Mouse (Mus musculus): Measurements from ENCODE around the gene Snap29.

Gene Snap29

GRCm38 (mm10) chr16:17405736-17406443, at the start of gene Snap29, which contains the start of gene Pi4ka:
TSS of gene Snap29 (plus strand) at chr16:17405986.
TSS of gene Pi4ka (minus strand) at chr16:17406314.
- DNase-seq (ENCODE audit: low spot score in 2 of 2) = peak; percentile 99

DNA sequence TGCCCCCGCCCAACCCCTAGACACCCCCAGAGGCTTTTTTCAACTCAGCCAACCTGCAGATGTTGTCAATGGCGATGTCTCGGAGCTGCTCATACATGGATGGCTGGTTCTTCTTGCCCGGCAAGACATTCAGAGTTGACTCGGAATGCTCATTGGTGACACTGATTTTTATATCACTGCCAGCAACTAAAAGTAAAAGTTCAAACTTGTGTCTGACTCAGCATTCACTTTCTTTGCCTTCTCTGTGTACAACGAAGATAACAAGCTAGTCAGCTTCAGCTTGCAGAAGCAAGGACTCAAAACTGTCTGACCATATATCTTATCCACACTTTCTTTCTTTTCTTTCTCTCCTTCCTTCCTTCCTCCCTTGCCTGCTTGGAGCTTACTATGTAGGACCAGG, 49.8 kb upstream of the Snap29 start:
- no peak for DNase-seq (ENCODE audit: low spot score in 2 of 2)

DNA sequence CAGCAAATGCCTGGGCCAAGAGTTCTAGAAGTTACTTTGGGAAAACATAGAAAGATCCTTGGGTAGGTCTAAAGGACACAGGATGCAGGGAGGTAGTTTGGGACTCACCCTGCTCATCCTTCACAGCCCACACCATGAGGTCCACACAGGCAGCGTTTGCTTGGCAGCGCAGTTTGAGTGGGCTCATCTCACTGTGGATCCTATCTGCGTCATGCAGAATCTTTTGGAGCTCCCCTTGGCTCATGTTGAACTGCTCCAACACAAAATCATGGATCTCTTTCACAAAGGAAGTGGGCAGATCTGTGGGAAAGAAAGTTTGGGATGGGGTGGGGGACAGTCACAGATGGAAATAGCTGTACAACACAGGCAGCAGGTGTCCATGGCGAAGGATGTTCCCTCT, 47.0 kb upstream of the Snap29 start:
- no peak for DNase-seq (ENCODE audit: low spot score in 2 of 2)

DNA sequence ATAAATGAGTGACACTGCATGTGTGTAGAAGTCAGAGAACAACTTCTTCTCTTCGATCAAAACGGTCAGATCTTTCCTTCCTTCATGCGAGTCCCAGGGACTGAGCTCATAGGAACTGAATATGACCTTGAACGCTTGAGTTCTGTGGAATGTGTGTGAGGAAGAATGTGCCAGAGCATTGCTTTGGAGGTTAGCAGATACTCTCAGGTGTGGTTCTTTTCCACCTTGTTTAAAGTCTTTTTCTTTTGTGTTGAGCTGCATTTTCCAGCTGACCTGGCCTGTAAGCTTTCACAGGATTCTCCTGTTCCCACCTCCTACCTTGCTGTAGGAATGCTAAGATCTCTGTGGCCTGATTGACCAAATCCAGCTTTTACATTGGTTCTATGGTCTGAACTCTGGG, 23.5 kb upstream of the Snap29 start:
- no peak for DNase-seq (ENCODE audit: low spot score in 2 of 2)

DNA sequence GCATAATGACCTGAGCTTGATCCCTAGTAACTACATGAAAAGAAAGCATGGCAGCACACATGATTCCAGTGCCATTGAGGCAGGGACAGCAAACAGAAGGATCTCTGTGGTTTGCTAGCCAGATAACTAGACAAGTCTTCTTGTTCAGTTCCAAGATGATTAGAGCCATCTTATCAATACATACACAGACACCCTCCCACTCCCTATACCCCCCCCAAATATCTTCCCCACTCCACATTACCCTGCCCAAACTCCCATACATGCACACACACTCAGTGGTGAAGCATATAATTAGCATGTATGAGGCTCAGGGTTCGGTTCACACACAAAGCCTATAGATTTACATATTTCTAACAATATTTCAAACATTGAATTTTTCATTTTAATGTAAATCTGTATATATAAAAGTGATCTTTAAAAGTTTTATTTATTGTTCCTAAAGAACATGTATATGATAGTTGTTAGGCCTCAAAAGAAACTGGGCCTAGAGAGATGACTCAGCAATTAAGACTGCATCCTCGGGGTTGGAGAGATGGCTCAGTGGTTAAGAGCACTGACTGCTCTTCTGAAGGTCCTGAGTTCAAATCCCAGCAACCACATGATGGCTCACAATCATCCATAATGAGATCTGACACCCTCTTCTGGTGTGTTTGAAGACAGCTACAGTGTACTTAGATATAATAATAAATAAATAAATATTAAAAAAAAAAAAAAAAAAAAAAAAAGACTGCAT, 22.0 kb upstream of the Snap29 start:
- DNase-seq (ENCODE audit: low spot score in 2 of 2) = no peak

DNA sequence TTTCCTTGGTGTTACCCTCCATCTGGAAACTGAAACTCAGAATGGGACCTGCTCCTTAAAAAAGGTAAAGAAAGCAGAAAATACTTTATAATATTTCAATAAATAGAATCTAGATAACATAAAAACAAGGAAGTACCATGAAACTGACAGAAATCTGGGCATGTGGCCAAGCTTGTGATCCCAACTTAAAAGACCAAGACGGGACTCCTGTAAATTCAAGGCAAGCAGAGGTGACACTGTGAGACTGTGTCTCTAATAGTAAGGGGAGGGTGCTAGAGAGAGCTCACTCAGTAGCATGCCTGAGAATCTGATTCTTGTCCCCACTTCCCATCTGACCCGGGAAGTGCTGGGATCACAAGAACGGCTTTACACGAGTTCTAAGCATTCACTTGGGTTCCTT, 13.0 kb upstream of the Snap29 start:
- DNase-seq (ENCODE audit: low spot score in 2 of 2) = no peak

- DNase-seq (ENCODE audit: low spot score in 2 of 2) = no peak
Measured at GRCm38 (mm10) chr16:17402855-17403254, 2.9 kb upstream of the Snap29 start.

GRCm38 (mm10) chr16:17405271-17405696, 502 bp upstream of the Snap29 start:
- peak; percentile 67 to 77 for DNase-seq (ENCODE audit: low spot score in 2 of 2)

- no peak for DNase-seq (ENCODE audit: low spot score in 2 of 2)
Measured at GRCm38 (mm10) chr16:17406512-17407231, 886 bp downstream of the Snap29 start.

- DNase-seq (ENCODE audit: low spot score in 2 of 2) = no peak
Measured at GRCm38 (mm10) chr16:17409046-17409445, 3.3 kb downstream of the Snap29 start.

GRCm38 (mm10) chr16:17410209-17410608, 4.4 kb downstream of the Snap29 start:
- no peak for DNase-seq (ENCODE audit: low spot score in 2 of 2)

DNA sequence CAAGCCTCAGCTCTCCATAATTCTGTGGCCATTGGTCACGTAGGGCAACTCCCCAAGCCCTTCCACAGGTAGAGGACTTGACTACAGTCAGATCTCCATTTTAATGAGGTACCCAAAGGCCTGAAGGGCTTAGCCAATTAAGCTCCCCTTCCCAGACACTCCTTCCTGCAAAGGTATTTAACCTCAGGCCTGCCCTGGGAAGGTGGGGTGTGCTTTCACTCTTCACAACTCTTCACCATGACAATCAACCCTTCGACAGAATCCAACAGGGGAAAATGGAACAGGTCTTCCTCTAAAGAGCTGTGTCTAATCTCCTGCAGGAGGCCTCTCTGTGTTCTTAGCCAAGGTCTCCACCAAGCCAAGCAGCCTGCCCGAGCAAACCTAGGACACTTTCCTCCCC, 17.2 kb downstream of the Snap29 start:
- DNase-seq (ENCODE audit: low spot score in 2 of 2) = no peak

DNA sequence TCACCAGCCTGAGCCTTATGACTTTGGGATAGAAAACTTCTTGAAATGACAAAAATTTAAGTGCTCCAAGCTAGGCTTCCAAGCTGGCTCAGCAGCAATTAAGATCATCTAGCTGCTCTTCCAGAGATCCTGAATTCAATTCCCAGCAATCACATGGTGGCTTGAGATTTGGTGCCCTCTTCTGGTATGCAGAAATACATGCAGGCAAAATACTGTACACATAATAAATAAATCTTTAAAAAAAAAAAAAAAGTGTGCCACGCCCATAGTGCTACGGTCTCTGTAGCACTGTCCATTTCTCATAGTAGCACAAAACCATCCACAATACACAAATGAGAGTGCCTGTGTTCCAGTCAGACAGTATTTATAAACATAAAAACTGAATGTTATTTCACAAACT, 26.8 kb downstream of the Snap29 start:
- no peak for DNase-seq (ENCODE audit: low spot score in 2 of 2)

DNA sequence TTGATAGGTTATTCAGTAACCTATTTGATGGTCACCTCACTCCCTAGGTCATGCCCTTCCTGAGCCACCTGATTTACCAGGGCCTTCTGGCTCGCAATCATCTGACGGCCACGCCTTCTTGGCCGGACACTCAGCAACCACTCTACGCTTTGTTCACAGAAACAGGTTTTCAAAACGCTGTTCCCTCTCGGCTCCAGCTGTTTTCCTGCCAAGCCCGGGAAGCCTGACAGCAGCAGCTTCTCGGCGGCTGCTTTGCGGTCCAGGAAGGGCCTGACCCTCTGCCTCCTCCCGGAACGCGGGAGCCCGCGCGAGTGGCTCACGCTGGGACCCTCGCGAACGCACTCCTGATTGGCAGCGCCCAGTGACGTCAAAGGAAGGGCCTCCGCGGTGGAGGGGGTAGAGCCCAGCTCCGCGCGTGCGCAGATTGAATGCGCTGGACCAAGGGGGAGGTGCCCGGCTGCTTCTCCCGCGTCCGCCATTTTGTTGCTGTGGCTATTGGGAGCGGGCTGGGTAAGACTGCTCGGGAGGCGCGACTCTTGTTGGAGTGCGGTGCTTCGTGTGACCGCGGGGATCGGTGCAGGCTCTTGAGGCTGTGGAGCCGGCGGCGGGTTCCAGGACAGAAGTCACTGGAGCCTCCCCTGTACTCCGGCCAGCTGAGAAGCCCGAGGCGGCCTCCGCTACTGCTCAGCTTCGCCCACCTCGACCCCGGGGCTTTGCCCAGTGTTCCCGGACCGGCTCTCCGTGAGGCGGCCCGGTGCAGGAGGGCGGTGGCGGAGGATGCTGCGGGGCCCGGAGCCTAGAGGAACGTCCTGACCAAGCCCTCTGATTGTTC, 46.0 kb downstream of the Snap29 start, which contains the start of gene Crkl:
Gene Crkl (plus strand): TSS at position 447 of the 832 bp plus-strand sequence.
- DNase-seq (ENCODE audit: low spot score in 2 of 2) = peak; percentile 93 to 97

DNA sequence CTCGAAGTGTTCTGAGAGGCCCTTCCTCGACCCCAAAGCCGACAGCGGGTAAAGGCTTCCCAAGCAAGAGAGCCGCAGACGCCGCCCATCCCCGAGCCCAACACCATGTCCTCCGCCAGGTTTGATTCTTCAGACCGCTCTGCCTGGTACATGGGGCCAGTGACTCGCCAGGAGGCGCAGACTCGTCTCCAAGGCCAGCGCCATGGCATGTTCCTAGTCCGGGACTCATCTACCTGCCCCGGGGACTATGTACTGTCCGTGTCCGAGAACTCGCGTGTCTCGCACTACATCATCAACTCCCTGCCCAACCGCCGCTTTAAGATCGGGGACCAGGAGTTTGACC, 46.6 kb downstream of the Snap29 start:
- DNase-seq (ENCODE audit: low spot score in 2 of 2) = peak in 1 of 2 experiments; percentile 29

GRCm38 (mm10) chr16:17456901-17457300, 51.1 kb downstream of the Snap29 start:
- no peak for DNase-seq (ENCODE audit: low spot score in 2 of 2)

DNA sequence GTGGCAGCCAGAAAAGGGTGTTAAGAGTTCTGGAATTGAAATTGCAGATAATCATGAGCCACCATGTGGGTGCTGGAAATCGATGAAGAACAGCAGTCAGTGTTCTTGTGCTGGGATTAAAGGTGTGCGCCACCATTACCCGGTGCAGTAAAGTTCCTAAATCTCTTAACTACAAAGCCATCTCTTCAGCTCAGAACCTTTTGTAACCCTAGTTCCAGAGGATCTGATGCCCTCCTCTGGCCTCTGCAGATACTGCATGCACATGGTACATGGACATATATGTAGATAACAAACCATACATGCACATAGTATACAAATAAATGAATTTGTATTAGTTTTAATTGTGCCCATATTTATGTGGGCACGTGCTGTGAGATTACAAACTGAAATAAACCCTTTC, 54.5 kb downstream of the Snap29 start:
- DNase-seq (ENCODE audit: low spot score in 2 of 2) = no peak

- no peak for DNase-seq (ENCODE audit: low spot score in 2 of 2)
Measured at GRCm38 (mm10) chr16:17461596-17461995, 55.8 kb downstream of the Snap29 start.

DNA sequence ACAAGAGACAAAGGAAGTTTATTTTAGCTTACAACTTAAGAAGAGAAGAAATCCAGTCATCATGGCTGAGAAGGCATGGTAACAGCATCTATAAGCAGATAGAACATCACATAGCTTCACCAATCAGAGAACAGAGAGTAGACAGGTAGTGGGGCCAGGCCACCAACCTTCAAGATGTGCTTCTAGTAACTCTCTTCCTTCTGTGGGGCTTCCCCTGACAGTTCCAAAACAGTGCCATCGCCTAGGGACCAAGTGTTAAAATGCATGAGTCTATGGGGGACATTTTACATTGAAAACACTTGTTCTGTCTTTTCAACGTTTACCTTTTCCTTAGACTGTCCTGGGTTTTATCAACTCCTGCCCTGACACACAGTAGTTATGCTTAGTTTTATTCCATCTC, 57.4 kb downstream of the Snap29 start:
- no peak for DNase-seq (ENCODE audit: low spot score in 2 of 2)

DNA sequence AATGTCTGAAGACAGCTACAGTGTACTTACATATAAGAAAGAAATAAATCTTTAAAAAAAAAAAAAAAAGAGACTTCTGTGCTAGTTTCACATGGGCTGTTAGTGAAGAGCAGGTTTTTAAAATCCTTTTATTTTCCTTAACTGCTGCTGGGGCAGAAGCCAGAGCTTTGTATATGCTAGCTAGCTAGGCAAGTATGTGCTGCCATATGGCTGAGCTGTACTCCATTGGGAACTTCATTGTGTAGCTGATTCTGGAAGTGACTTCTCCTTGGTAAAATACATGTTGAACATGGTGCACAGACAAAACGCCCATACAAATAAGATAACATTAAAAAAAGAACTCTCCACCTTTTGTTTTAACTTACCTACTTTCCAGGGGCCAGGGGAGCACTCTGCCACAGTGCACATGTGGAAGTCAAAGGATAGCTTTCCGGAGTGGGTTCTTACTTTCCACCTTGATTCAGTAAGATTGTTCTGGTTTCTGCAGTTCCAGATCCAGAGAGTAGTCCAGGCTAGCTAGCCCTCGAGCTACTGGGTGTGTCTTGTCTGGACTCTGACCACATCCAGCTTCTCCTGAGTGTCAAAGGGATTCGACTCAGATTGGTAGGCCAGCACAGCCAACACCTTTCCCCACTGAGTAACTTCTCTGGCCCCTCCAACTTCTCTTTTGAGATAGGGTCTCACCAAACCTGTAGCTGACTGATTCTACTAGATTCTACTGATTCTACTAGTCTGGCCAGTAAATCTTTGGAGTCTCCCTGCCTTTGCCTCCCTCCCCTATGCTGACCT, 61.3 kb downstream of the Snap29 start:
- DNase-seq (ENCODE audit: low spot score in 2 of 2) = no peak

DNA sequence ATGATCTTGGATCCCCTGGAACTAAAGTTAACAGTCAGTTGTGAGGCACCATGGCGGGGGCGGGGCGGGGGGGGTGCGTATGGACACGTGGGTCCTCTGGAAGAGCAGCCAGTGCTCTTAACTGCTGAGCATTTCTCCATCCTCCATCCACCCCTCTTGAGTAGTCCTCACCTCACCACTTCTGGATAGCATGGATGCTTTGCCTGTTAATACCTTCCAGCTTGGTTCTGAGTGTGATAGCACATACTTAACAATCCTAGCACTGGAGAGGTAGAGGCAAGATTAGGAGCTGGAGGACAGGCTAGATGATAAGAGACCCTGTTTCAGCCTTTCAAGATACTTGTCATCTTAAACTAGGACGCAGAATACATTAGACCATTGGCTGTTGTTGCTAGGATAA, 66.7 kb downstream of the Snap29 start:
- no peak for DNase-seq (ENCODE audit: low spot score in 2 of 2)
